Mouse (Mus musculus): Measurements from ENCODE around the gene Ift74. TPM values are rescaled to one million over a fixed set of nuclear protein-coding genes. Genes with fewer than 3 reads are reported as not detected.

Ift74 gene
- 24.2 and 26.2 TPM in 2 replicates for polyA plus RNA-seq (2014; fragmentation: Nextera tagmentation; extraction: Ambion mirVana)

- Histone ChIP-seq H3K9me3 (ENCODE audit: control insufficient read depth, low read length) (no peaks in the 10 kb centered on the region), H3K36me3 (ENCODE audit: control insufficient read depth, insufficient read depth, low read length) (no peaks in the 10 kb centered on the region), H3K4me3 (ENCODE audit: low read depth, low read length) (peak within 1 kb of the TSS; percentile 64), H3K4me1 (replicated peaks; ENCODE audit: control insufficient read depth, insufficient read depth, low read length) (peaks cover 4% of the 10 kb centered on the region; the same call in 1 of the 2 replicates), H3K27ac (ENCODE audit: low read depth) (peak within 1 kb of the TSS; percentile 73), H3K4me2 (ENCODE audit: low read length) (peak within 1 kb of the TSS; percentile 70), H3K9ac (ENCODE audit: low read length) (peak within 1 kb of the TSS; percentile 66), H3K27me3 (replicated peaks; ENCODE audit: control insufficient read depth, insufficient read depth, low read length) (no peaks in the 10 kb centered on the region)
- WGBS = 4% methylated on average over 29 of the region's 29 CpGs
- ATAC-seq (replicated peaks; ENCODE audit: low FRiP score, low TSS enrichment, low read depth) (peak; percentile 99), DNase-seq (ENCODE audit: low spot score) (peak; percentile 95)
Observed at GRCm38 (mm10) chr4:94613972-94614626, at the start of gene Ift74. Ift74 (plus strand) TSS chr4:94614491.

DNA sequence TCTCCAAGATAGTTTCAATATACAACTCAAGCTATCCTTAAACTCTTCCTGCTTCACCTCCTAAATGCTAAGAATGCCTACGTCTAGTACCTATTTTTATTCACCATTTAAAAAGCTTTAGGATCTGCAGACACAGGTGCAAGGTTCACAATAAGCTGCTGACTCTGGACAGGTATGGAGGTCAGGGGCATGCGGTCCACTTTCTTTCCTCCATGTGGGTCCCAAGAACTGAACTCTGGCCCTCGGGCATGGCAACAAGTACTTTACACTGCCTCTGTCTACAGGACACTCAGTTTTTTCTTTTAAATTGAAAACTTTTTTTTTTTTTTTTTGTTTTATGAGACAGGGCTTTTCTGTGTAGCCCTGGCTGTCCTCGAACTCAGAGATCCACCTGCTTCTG lies 41.6 kb upstream of the Ift74 start:
- H3K9me3 ChIP-seq (ENCODE audit: control insufficient read depth, low read length) = no peaks in the 10 kb centered on the region
- peaks cover 56% of the 10 kb centered on the region for H3K36me3 ChIP-seq (ENCODE audit: control insufficient read depth, insufficient read depth, low read length)
- H3K9ac ChIP-seq (ENCODE audit: low read length) = no peak overlapping the region
- 93% methylated on average over 4 of the region's 4 CpGs for WGBS
- H3K4me1 ChIP-seq (replicated peaks; ENCODE audit: control insufficient read depth, insufficient read depth, low read length) = no peaks in the 10 kb centered on the region
- H3K27ac ChIP-seq (ENCODE audit: low read depth) = no peak overlapping the region
- DNase-seq (ENCODE audit: low spot score) = no peak
- no peak for ATAC-seq (replicated peaks; ENCODE audit: low FRiP score, low TSS enrichment, low read depth)
- H3K4me3 ChIP-seq (ENCODE audit: low read depth, low read length) = no peak overlapping the region
- H3K27me3 ChIP-seq (replicated peaks; ENCODE audit: control insufficient read depth, insufficient read depth, low read length) = no peaks in the 10 kb centered on the region
- no peak overlapping the region for H3K4me2 ChIP-seq (ENCODE audit: low read length)

DNA sequence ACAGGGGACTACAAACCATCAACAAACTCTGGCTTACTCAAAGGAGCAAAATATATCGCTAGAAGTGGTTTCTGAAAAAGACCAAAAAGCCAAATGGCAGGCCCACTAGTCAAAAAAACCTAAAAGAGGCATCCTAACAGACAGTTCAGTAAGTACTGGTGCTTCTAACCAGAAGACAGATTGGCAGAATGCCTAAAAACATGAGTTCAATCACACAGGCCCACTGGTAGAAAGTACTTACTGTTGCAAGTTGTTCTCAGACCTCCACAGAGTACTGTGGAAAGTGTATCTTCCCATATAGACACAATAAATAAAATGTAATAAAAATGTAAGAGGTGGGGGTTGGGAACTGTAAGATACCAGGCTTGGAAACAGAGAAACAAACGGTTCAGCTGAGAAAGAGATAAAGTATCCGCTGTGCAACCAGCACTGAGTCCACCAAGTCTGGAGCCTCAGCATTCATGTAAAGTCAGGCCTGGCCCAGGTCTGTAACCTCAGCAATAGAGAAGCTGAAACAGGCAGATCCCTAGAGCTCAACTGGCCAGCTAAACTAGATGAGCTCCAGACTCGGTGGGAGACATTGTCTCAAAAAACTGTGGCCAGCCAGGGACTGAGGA lies 22.4 kb upstream of the Ift74 start:
- Histone ChIP-seq H3K36me3 (ENCODE audit: control insufficient read depth, insufficient read depth, low read length) (peaks cover 6% of the 10 kb centered on the region; the same call in 1 of the 2 replicates), H3K27ac (ENCODE audit: low read depth) (no peak overlapping the region), H3K4me1 (replicated peaks; ENCODE audit: control insufficient read depth, insufficient read depth, low read length) (no peaks in the 10 kb centered on the region), H3K4me2 (ENCODE audit: low read length) (no peak overlapping the region), H3K9me3 (ENCODE audit: control insufficient read depth, low read length) (no peaks in the 10 kb centered on the region), H3K9ac (ENCODE audit: low read length) (no peak overlapping the region), H3K4me3 (ENCODE audit: low read depth, low read length) (no peak overlapping the region), H3K27me3 (replicated peaks; ENCODE audit: control insufficient read depth, insufficient read depth, low read length) (no peaks in the 10 kb centered on the region)
- no peak for DNase-seq (ENCODE audit: low spot score)
- ATAC-seq (replicated peaks; ENCODE audit: low FRiP score, low TSS enrichment, low read depth) = no peak
- 76% methylated on average over 4 of the region's 4 CpGs for WGBS

- no peak for ATAC-seq (replicated peaks; ENCODE audit: low FRiP score, low TSS enrichment, low read depth)
Observed at GRCm38 (mm10) chr4:94592709-94593108, 21.6 kb upstream of the Ift74 start.

GRCm38 (mm10) chr4:94601395-94601794 lies 12.9 kb upstream of the Ift74 start:
- no peaks in the 10 kb centered on the region for H3K36me3 ChIP-seq (ENCODE audit: control insufficient read depth, insufficient read depth, low read length)
- WGBS = 90% methylated on average over 4 of the region's 4 CpGs
- DNase-seq (ENCODE audit: low spot score) = no peak

More at GRCm38 (mm10) chr4:94592709-94593108, 21.6 kb upstream of the Ift74 start:
- no peak overlapping the region for H3K4me2 ChIP-seq (ENCODE audit: low read length)
- H3K4me3 ChIP-seq (ENCODE audit: low read depth, low read length) = no peak overlapping the region
- DNase-seq (ENCODE audit: low spot score) = no peak
- 0 out of 2 replicates have a peak, but pooled peaks cover under 1% of the 10 kb centered on the region for H3K36me3 ChIP-seq (ENCODE audit: control insufficient read depth, insufficient read depth, low read length)
- no peaks in the 10 kb centered on the region for H3K4me1 ChIP-seq (replicated peaks; ENCODE audit: control insufficient read depth, insufficient read depth, low read length)
- H3K27ac ChIP-seq (ENCODE audit: low read depth) = no peak overlapping the region
- H3K9ac ChIP-seq (ENCODE audit: low read length) = no peak overlapping the region
- H3K27me3 ChIP-seq (replicated peaks; ENCODE audit: control insufficient read depth, insufficient read depth, low read length) = no peaks in the 10 kb centered on the region
- no peaks in the 10 kb centered on the region for H3K9me3 ChIP-seq (ENCODE audit: control insufficient read depth, low read length)

GRCm38 (mm10) chr4:94602496-94603030 lies 11.7 kb upstream of the Ift74 start:
- peaks cover 11% of the 10 kb centered on the region for H3K4me1 ChIP-seq (replicated peaks; ENCODE audit: control insufficient read depth, insufficient read depth, low read length)
- under 1% methylated on average over 33 of the region's 33 CpGs for WGBS
- H3K27ac ChIP-seq (ENCODE audit: low read depth) = peak overlapping the region; percentile 92
- peak overlapping the region; percentile 95 for H3K9ac ChIP-seq (ENCODE audit: low read length)
- ATAC-seq (replicated peaks; ENCODE audit: low FRiP score, low TSS enrichment, low read depth) = no peak; the same call in 1 of the 2 replicates
- H3K9me3 ChIP-seq (ENCODE audit: control insufficient read depth, low read length) = no peaks in the 10 kb centered on the region
- DNase-seq (ENCODE audit: low spot score) = peak; percentile 91
- H3K36me3 ChIP-seq (ENCODE audit: control insufficient read depth, insufficient read depth, low read length) = no peaks in the 10 kb centered on the region
- H3K4me2 ChIP-seq (ENCODE audit: low read length) = peak overlapping the region; percentile 77
- H3K27me3 ChIP-seq (replicated peaks; ENCODE audit: control insufficient read depth, insufficient read depth, low read length) = no peaks in the 10 kb centered on the region
- peak overlapping the region; percentile 96 for H3K4me3 ChIP-seq (ENCODE audit: low read depth, low read length)

More at GRCm38 (mm10) chr4:94601395-94601794, 12.9 kb upstream of the Ift74 start:
- Histone ChIP-seq H3K4me1 (replicated peaks; ENCODE audit: control insufficient read depth, insufficient read depth, low read length) (peaks cover 11% of the 10 kb centered on the region), H3K27me3 (replicated peaks; ENCODE audit: control insufficient read depth, insufficient read depth, low read length) (no peaks in the 10 kb centered on the region), H3K4me2 (ENCODE audit: low read length) (peak overlapping the region; percentile 77; the same call in 1 of the 2 replicates), H3K9me3 (ENCODE audit: control insufficient read depth, low read length) (no peaks in the 10 kb centered on the region), H3K9ac (ENCODE audit: low read length) (no peak overlapping the region), H3K4me3 (ENCODE audit: low read depth, low read length) (no peak overlapping the region), H3K27ac (ENCODE audit: low read depth) (no peak overlapping the region)
- ATAC-seq (replicated peaks; ENCODE audit: low FRiP score, low TSS enrichment, low read depth) = no peak

DNA sequence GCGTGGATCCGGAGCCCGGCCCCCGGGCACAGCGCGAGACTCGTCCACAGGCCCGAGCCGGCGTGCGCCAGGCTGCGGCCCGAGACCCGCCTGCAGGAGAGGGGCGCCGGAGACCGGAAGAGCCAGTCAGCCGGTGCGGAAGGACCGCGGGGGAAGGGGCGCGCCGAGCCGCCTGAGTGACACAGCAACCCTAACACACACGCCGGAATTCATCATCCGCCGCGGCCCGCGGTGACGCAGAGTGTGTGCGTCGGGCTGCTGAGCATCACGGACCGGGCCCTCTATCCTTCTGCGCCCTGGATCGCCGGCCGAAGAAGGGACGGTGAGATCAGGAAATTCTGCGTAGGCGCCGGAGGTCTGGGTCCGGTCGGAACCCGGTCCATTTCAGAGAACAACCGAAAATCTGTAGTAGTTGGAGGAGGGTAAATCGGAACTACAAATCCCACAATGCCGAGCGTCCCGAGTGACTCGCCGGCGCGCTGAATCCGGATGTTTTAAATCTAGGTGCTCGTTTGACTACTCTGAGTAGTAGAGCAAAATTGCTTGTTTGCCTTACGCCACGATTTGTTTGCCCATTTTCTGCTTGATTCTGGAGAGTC lies 11.2 kb upstream of the Ift74 start, which contains the start of gene Plaa:
TSS of gene Plaa (minus strand) at position 214 of the 599 bp plus-strand sequence.
- no peaks in the 10 kb centered on the region for H3K9me3 ChIP-seq (ENCODE audit: control insufficient read depth, low read length)
- DNase-seq (ENCODE audit: low spot score) = peak; percentile 98
- WGBS = under 1% methylated on average over 61 of the region's 61 CpGs
- peak within 1 kb of the TSS; percentile 95 for H3K9ac ChIP-seq (ENCODE audit: low read length)
- peak within 1 kb of the TSS; percentile 90 for H3K4me2 ChIP-seq (ENCODE audit: low read length)
- H3K27me3 ChIP-seq (replicated peaks; ENCODE audit: control insufficient read depth, insufficient read depth, low read length) = no peaks in the 10 kb centered on the region
- H3K27ac ChIP-seq (ENCODE audit: low read depth) = peak within 1 kb of the TSS; percentile 92
- H3K36me3 ChIP-seq (ENCODE audit: control insufficient read depth, insufficient read depth, low read length) = no peaks in the 10 kb centered on the region
- peak within 1 kb of the TSS; percentile 96 for H3K4me3 ChIP-seq (ENCODE audit: low read depth, low read length)
- ATAC-seq (replicated peaks; ENCODE audit: low FRiP score, low TSS enrichment, low read depth) = peak; percentile 99
- peaks cover 11% of the 10 kb centered on the region for H3K4me1 ChIP-seq (replicated peaks; ENCODE audit: control insufficient read depth, insufficient read depth, low read length)

GRCm38 (mm10) chr4:94604452-94605019 lies 9.8 kb upstream of the Ift74 start:
- Histone ChIP-seq H3K9ac (ENCODE audit: low read length) (no peak overlapping the region), H3K27ac (ENCODE audit: low read depth) (no peak overlapping the region), H3K4me1 (replicated peaks; ENCODE audit: control insufficient read depth, insufficient read depth, low read length) (peaks cover 11% of the 10 kb centered on the region), H3K36me3 (ENCODE audit: control insufficient read depth, insufficient read depth, low read length) (no peaks in the 10 kb centered on the region), H3K4me2 (ENCODE audit: low read length) (no peak overlapping the region), H3K27me3 (replicated peaks; ENCODE audit: control insufficient read depth, insufficient read depth, low read length) (no peaks in the 10 kb centered on the region), H3K9me3 (ENCODE audit: control insufficient read depth, low read length) (no peaks in the 10 kb centered on the region), H3K4me3 (ENCODE audit: low read depth, low read length) (no peak overlapping the region)
- ATAC-seq (replicated peaks; ENCODE audit: low FRiP score, low TSS enrichment, low read depth) (no peak), DNase-seq (ENCODE audit: low spot score) (no peak)
- 88% methylated on average over 2 of the region's 2 CpGs for WGBS

All from intestine, embryonic 14.5 days (tissue).